Mouse (Mus musculus) liver, adult 2 months (tissue): ENCODE data around the gene Golga4.

Experiments used
- CTCF ChIP-seq: fragments of 200-500 bp; IDR thresholded peaks from 2 replicates; pipeline ENCODE4 v1.5.1; 2011; ENCODE audit warnings: low read depth, low read length, control low read depth
- POLR2A ChIP-seq: fragments of 200-500 bp; IDR thresholded peaks from 2 replicates; pipeline ENCODE4 v1.6.1; 2011; ENCODE audit warnings: low read length, control low read depth; ENCODE audit not compliant: insufficient read depth; ENCODE audit errors: extremely low read depth

DNA sequence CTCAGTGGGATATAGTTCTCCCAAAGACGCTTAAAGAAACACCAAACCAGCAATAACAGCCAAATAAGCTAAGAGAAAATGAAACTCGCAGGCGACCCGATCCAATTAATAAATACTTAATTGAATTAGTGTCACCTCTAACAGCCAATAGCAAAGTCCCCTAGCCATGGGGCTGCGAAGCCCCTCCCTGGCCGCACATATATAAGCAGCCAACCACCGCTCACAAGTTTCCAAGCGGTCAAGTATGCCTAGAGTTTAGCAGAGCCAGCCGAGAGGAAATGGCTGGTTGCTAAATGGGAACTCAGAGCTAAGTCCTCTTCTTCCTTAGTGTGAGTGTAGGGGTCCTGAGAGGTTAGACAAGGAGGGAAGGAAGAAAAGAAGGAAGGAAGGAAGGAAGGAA lies 28.1 kb upstream of the Golga4 start, which contains the start of gene Eomes:
- TF ChIP-seq CTCF (no peak), POLR2A (no peak)
